Mouse (Mus musculus) retina, postnatal 7 days (tissue): ENCODE results near the gene Cbs.

Experiments used
- DNase-seq: peaks from one replicate; pipeline ENCODE4 v3.0.0-alpha.2; 2012; ENCODE audit warnings: low read depth, low spot score

Gene Cbs

GRCm38 (mm10) chr17:31636942-31637811, at the start of gene Cbs:
Gene Cbs, minus strand, starts transcription at chr17:31637238.
- DNase-seq: peak; percentile 19

GRCm38 (mm10) chr17:31686225-31686564, 49.2 kb upstream of the Cbs start:
- no peak for DNase-seq

GRCm38 (mm10) chr17:31685514-31686224, 48.6 kb upstream of the Cbs start:
- peak; percentile 81 for DNase-seq

GRCm38 (mm10) chr17:31680450-31680849, 43.4 kb upstream of the Cbs start:
- DNase-seq: no peak

- no peak for DNase-seq
Observed at GRCm38 (mm10) chr17:31677507-31677906, 40.5 kb upstream of the Cbs start, which contains the start of gene Cryaa. Gene Cryaa, plus strand, starts transcription at chr17:31677807.

- no peak for DNase-seq
Observed at GRCm38 (mm10) chr17:31674426-31674825, 37.4 kb upstream of the Cbs start.

GRCm38 (mm10) chr17:31672279-31672678, 35.2 kb upstream of the Cbs start:
- no peak for DNase-seq

- DNase-seq: no peak
Observed at GRCm38 (mm10) chr17:31671698-31672097, 34.7 kb upstream of the Cbs start.

GRCm38 (mm10) chr17:31670163-31670562, 33.1 kb upstream of the Cbs start:
- no peak for DNase-seq

GRCm38 (mm10) chr17:31668306-31668705, 31.3 kb upstream of the Cbs start:
- no peak for DNase-seq

GRCm38 (mm10) chr17:31664760-31665159, 27.7 kb upstream of the Cbs start:
- DNase-seq: peak; percentile 79

GRCm38 (mm10) chr17:31662855-31663254, 25.8 kb upstream of the Cbs start:
- no peak for DNase-seq

- no peak for DNase-seq
Observed at GRCm38 (mm10) chr17:31660661-31661250, 23.7 kb upstream of the Cbs start.

- peak; percentile 98 for DNase-seq
Observed at GRCm38 (mm10) chr17:31658468-31659185, 21.6 kb upstream of the Cbs start, which contains the start of gene U2af1. Gene U2af1, minus strand, starts transcription at chr17:31658892.

- DNase-seq: no peak
Observed at GRCm38 (mm10) chr17:31658136-31658467, 21.1 kb upstream of the Cbs start.

GRCm38 (mm10) chr17:31657141-31657983, 20.3 kb upstream of the Cbs start:
- DNase-seq: no peak

- DNase-seq: no peak
Observed at GRCm38 (mm10) chr17:31656682-31657081, 19.6 kb upstream of the Cbs start.

- no peak for DNase-seq
Observed at GRCm38 (mm10) chr17:31655366-31655765, 18.3 kb upstream of the Cbs start.

- no peak for DNase-seq
Observed at GRCm38 (mm10) chr17:31653277-31653676, 16.2 kb upstream of the Cbs start.

- no peak for DNase-seq
Observed at GRCm38 (mm10) chr17:31652152-31652551, 15.1 kb upstream of the Cbs start.
